Mouse (Mus musculus): ENCODE measurements around the gene Zfp384. TPM values are rescaled to one million over a fixed set of nuclear protein-coding genes. Genes with fewer than 3 reads are reported as not detected.

Zfp384 gene
- total RNA-seq (2023): 68.9 TPM

DNA sequence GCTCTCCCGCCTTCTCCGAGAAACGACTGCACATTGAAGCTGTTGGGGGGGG, at the start of gene Zfp384:
Gene Zfp384 (plus strand): TSS at position 17 of the 52 bp plus-strand sequence.

DNA sequence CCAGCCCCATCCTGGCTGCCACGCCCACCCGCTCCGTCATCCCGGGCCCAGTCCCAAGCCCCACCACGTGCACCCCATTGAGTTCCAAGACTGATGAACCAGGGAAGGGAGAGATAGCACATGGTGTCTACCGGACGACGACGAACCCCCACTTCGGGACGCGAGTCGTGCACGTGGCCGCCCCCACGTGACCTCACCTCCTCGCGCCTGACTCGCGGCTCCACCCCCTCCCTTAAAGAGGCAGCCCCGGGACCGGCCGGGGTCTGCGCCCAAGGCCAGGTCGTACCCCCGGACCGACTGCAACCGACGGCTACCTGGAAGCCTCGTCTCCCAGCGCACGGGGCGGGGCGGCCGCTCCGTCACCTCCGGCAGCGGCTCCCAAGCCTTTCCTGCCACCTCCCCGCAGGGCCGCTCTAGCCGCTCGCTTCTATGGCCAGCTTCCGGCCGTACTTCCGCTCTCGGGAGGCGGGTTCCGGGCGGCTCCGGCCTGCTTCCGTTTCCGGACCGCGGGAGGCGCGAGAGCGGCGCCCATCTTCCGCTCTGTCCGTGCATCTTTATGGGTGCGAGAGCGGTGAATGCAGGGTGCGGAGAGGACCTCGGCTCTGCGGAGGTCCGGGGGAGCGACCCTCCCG, 43.7 kb upstream of the Zfp384 start, which contains the start of gene Cops7a:
Gene Cops7a (minus strand): TSS at position 451 of the 632 bp plus-strand sequence.

DNA sequence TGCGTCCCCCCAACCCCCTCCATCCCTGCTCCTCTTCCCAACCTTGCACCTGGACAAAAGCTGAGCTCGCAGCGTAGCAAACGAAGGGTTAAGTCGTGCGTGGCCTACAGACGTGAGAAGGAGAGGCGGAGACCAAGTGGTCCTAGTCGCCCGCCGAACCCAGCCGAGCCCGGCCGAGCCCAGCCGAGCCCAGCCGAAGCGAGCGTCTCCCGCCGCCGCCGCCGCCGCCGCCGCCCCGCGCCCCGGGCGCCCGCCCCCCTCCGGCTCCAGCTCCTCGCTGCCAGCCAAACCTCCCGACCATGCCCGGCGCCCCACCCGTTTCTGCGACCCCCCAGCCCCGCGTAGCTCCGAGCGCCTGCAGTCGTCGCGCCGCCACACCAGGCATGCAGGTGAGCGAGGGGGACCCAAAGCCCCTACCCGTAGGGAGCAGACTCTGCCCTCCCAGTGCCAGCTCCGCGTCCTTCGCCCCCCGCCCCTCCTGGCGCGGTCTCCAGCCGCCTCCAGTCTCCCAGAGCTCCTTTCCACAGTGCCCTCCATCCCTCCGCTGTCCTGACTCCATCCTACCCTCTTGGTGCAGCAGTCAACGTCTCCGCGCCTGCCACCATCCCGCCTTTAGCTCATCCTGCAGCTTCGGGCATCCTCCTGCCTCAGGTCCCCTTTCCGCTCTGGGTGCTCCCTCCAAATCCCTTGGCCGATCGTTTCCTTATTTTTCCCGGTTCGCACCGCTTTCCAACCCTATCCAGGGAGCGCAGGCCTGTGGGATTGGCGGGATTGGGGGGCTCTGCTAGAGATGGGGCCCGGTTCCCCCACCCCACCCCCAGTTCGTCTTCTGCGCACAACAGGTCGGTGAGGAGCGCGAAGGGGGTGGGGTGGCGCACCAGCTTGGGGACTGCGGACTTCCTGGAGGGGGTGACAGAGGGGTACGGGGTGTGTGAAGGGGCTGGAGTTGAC, 12.1 kb upstream of the Zfp384 start, which contains the start of gene Pianp:
Gene Pianp (plus strand): TSS at position 144 of the 951 bp plus-strand sequence.

DNA sequence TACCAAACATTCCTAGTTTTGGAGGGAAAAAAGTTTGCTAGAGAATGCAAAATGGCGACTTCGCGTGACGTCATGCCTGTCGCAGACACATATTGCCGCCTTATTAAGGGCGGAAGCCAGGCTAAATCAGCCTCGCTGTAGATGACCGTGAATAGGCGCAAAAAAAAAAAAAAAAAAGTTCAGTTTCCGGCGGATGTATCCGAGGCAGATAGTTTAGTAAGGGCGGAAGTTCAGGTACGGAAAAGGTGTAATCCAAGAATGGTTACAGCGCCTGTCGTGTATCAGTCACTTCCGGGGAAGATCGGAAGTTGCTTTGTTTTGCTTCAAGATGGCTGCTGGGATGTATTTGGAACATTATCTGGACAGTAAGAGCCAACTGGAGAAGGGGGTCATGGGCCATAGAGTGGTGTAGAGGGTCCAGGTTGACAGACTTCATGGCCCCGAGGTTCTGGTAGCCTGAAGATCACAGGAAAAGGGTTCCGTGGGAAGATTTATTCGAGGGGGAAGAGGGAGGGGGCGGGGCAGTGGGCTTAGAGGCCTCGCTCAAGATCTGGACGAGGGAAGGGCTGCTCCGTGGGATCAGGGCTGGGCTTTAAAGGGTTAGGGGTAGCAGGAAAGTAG, 30.7 kb downstream of the Zfp384 start, which contains the start of gene Ing4:
Gene Ing4 (plus strand): TSS at position 228 of the 621 bp plus-strand sequence.

DNA sequence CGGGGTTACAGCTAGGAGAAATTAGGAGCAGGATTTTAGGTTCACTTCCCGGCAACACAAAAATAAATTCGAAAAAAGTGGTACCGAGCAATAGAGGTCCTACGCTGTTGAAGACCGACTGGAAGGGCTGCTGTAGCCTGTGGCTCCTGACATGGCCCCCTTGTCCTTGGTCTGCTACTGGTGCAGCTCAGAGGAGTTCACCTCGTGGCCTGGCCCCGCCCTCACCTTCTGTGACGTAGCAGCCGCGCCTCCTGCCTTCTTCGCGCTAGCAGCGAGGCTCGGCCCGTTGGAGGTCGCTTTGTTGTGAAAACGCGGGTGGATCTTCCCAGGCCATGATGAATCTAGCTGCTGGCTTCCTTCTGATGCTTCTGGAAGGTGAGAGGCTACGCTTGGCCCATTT, 40.7 kb downstream of the Zfp384 start, which contains the start of gene Acrbp:
Gene Acrbp (plus strand): TSS at position 12 of the 400 bp plus-strand sequence.

DNA sequence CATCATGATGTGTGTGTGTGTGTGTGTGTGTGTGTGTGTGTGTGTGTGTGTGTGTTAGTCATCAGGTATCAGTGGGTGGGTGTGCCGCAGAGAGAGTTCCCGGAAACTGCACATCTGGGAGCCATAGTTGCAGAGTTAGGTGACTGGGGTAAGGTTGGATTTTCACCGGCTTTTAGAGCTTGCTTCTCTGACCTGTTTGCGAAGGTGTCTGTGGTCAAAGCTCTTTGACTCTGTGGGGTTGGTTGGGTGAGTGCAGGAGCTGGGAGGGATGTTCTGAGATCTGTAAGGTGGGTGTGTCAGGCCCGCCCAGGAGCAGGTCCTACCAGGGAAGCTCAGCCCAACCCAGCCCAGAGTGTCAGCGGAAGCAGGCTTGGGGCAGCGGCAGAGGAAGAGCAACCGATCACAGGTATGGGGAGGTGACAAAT, 58.6 kb downstream of the Zfp384 start, which contains the start of gene Lpar5:
Gene Lpar5 (plus strand): TSS at position 350 of the 425 bp plus-strand sequence.

Other genes starting within 250 kb of the Zfp384 start
- gene Eno2, start 239.5 kb upstream of the Zfp384 start, total RNA-seq (2023): 1.4 TPM
- gene Lrrc23, start 229.4 kb upstream of the Zfp384 start, total RNA-seq (2023): 10.1 TPM
- gene Spsb2, start 200.5 kb upstream of the Zfp384 start, total RNA-seq (2023): 3.6 TPM
- 26.1 TPM for gene Tpi1, start 194.8 kb upstream of the Zfp384 start, total RNA-seq (2023)
- gene Usp5, start 179.7 kb upstream of the Zfp384 start, total RNA-seq (2023): 79.3 TPM
- 2.0 TPM for gene Cdca3, start 179.6 kb upstream of the Zfp384 start, total RNA-seq (2023)
- gene Gnb3, start 168.9 kb upstream of the Zfp384 start, total RNA-seq (2023): not detected
- not detected for gene P3h3, start 151.4 kb upstream of the Zfp384 start, total RNA-seq (2023)
- not detected for gene Gpr162, start 145.2 kb upstream of the Zfp384 start, total RNA-seq (2023)
- 9.1 TPM for gene Cd4, start 120.9 kb upstream of the Zfp384 start, total RNA-seq (2023)
- 0.83 TPM for gene Lag3, start 97.4 kb upstream of the Zfp384 start, total RNA-seq (2023)
- 25.0 TPM for gene Ptms, start 89.0 kb upstream of the Zfp384 start, total RNA-seq (2023)
- 77.4 TPM for gene Mlf2, start 77.8 kb upstream of the Zfp384 start, total RNA-seq (2023)
- 33.3 TPM for gene Cops7a, start 43.6 kb upstream of the Zfp384 start, total RNA-seq (2023)
- gene Pianp, start 12.5 kb upstream of the Zfp384 start, total RNA-seq (2023): 0.21 TPM
- gene Ing4, start 30.6 kb downstream of the Zfp384 start, total RNA-seq (2023): 83.2 TPM
- gene Acrbp, start 40.5 kb downstream of the Zfp384 start, total RNA-seq (2023): 15.9 TPM
- 17.4 TPM for gene Lpar5, start 58.8 kb downstream of the Zfp384 start, total RNA-seq (2023)
- 272 TPM for gene Chd4, start 86.8 kb downstream of the Zfp384 start, total RNA-seq (2023)
- 43.1 TPM for gene Nop2, start 122.8 kb downstream of the Zfp384 start, total RNA-seq (2023)
- gene Iffo1, start 136.1 kb downstream of the Zfp384 start, total RNA-seq (2023): 29.9 TPM
- gene Gapdh, start 157.3 kb downstream of the Zfp384 start, total RNA-seq (2023): 391 TPM
- 42.1 TPM for gene Ncapd2, start 182.6 kb downstream of the Zfp384 start, total RNA-seq (2023)
- 27.5 TPM for gene Mrpl51, start 182.7 kb downstream of the Zfp384 start, total RNA-seq (2023)
- gene Vamp1, start 206.4 kb downstream of the Zfp384 start, total RNA-seq (2023): 93.5 TPM
- 51.6 TPM for gene Tapbpl, start 222.7 kb downstream of the Zfp384 start, total RNA-seq (2023)
- 218 TPM for gene Cd27, start 227.9 kb downstream of the Zfp384 start, total RNA-seq (2023)

Data from CD8-positive naive resting alpha-beta T cell, adult 57 days (primary cell).